Mouse (Mus musculus) forebrain, embryonic 12.5 days (tissue): ENCODE results near the gene Khdc4. TPM values are rescaled to one million over a fixed set of nuclear protein-coding genes. Genes with fewer than 3 reads are reported as not detected.

Source experiments
- ATAC-seq: fragments of 200-750 bp; cut with Nextera tagmentation; 2 replicates; pipeline ENCODE4 v1.8.0; 2017; ENCODE audit warnings: moderate TSS enrichment; ENCODE audit not compliant: low FRiP score
- H3K27ac ChIP-seq: fragments of 300-500 bp; sonication (generic); 2 replicates; pipeline ENCODE4 v1.5.1; 2016; ENCODE audit warnings: mild to moderate bottlenecking
- H3K27me3 ChIP-seq: fragments of 300-500 bp; sonication (generic); 2 replicates; pipeline ENCODE4 v1.6.1; 2016; ENCODE audit warnings: mild to moderate bottlenecking
- H3K36me3 ChIP-seq: fragments of 300-500 bp; sonication (generic); replicated peaks from 2 replicates; pipeline ENCODE4 v1.6.1; 2016; ENCODE audit warnings: mild to moderate bottlenecking
- H3K4me1 ChIP-seq: fragments of 300-500 bp; sonication (generic); 2 replicates; pipeline ENCODE4 v1.6.1; 2016
- H3K4me2 ChIP-seq: fragments of 300-500 bp; sonication (generic); 2 replicates; pipeline ENCODE4 v1.6.1; 2016; ENCODE audit warnings: mild to moderate bottlenecking, moderate library complexity
- H3K4me3 ChIP-seq: fragments of 300-500 bp; sonication (generic); replicated peaks from 2 replicates; pipeline ENCODE4 v1.5.1; 2016; ENCODE audit warnings: mild to moderate bottlenecking
- H3K9ac ChIP-seq: fragments of 300-500 bp; sonication (generic); 2 replicates; pipeline ENCODE4 v1.6.1; 2016; ENCODE audit warnings: mild to moderate bottlenecking
- H3K9me3 ChIP-seq: fragments of 300-500 bp; sonication (generic); 2 replicates; pipeline ENCODE4 v1.6.1; 2016
- WGBS: fragments of 180-500 bp; shearing (Covaris S2); methylation state at CpG from one replicate; pipeline ENCODE4 v1.1.7; 2016; 5-methylcytosine and 5-hydroxymethylcytosine counted together
- polyA plus RNA-seq: library from polyadenylated mRNA; unstranded; fragments of >200 nt; fragmentation: Nextera tagmentation; extraction: Ambion mirVana; gene quantifications from 2 replicates; pipeline ENCODE4 v1.2.1, GENCODE M21; 2016

The Khdc4 gene
- polyA plus RNA-seq, 1 experiment from 2014 or later = 118 TPM

- no peak overlapping the region for H3K4me3 ChIP-seq
- no peak overlapping the region for H3K9ac ChIP-seq
- H3K4me1 ChIP-seq = peaks cover 56% of the 10 kb centered on the region
- H3K9me3 ChIP-seq = no peaks in the 10 kb centered on the region
- H3K27ac ChIP-seq = no peak overlapping the region; the same call in 1 of the 2 replicates
- H3K27me3 ChIP-seq = no peaks in the 10 kb centered on the region
- H3K4me2 ChIP-seq = no peak overlapping the region
- no peak for ATAC-seq
- WGBS = 78% methylated on average over 3 of the region's 3 CpGs
- peaks cover 84% of the 10 kb centered on the region for H3K36me3 ChIP-seq
These were observed 69.9 kb downstream of the Khdc4 start for GRCm38 (mm10) chr3:88755541-88755940.

GRCm38 (mm10) chr3:88756276-88756675 lies 70.7 kb downstream of the Khdc4 start:
- H3K4me3 ChIP-seq = no peak overlapping the region
- ATAC-seq = peak; percentile 36; the same call in 1 of the 2 replicates

GRCm38 (mm10) chr3:88758045-88758500 lies 72.5 kb downstream of the Khdc4 start:
- WGBS = 7% methylated on average over 5 of the region's 5 CpGs
- Histone ChIP-seq H3K27ac (peak overlapping the region; percentile 94), H3K9ac (peak overlapping the region; percentile 51), H3K4me2 (peak overlapping the region; percentile 34), H3K4me1 (peaks cover 67% of the 10 kb centered on the region), H3K27me3 (no peaks in the 10 kb centered on the region), H3K9me3 (no peaks in the 10 kb centered on the region), H3K36me3 (peaks cover 84% of the 10 kb centered on the region), H3K4me3 (no peak overlapping the region)
- ATAC-seq = peak; percentile 91

More at GRCm38 (mm10) chr3:88756276-88756675, 70.7 kb downstream of the Khdc4 start:
- H3K27me3 ChIP-seq = no peaks in the 10 kb centered on the region
- peak overlapping the region; percentile 13; the same call in 1 of the 2 replicates for H3K4me2 ChIP-seq
- H3K9ac ChIP-seq = peak overlapping the region; percentile 29; the same call in 1 of the 2 replicates
- WGBS = 30% methylated on average over 4 of the region's 4 CpGs
- peaks cover 59% of the 10 kb centered on the region for H3K4me1 ChIP-seq
- H3K27ac ChIP-seq = peak overlapping the region; percentile 94
- H3K36me3 ChIP-seq = peaks cover 85% of the 10 kb centered on the region
- no peaks in the 10 kb centered on the region for H3K9me3 ChIP-seq

- Histone ChIP-seq H3K27me3 (no peaks in the 10 kb centered on the region), H3K4me2 (no peak overlapping the region), H3K9ac (no peak overlapping the region), H3K4me3 (no peak overlapping the region), H3K36me3 (peaks cover 74% of the 10 kb centered on the region), H3K4me1 (peaks cover 47% of the 10 kb centered on the region), H3K27ac (no peak overlapping the region), H3K9me3 (no peaks in the 10 kb centered on the region)
- no peak for ATAC-seq
- WGBS = 97% methylated on average over 19 of the region's 19 CpGs
These were observed 76.0 kb downstream of the Khdc4 start for GRCm38 (mm10) chr3:88761619-88762018.

GRCm38 (mm10) chr3:88762401-88762831 lies 76.8 kb downstream of the Khdc4 start:
- Histone ChIP-seq H3K27me3 (no peaks in the 10 kb centered on the region), H3K36me3 (peaks cover 68% of the 10 kb centered on the region), H3K9me3 (no peaks in the 10 kb centered on the region), H3K27ac (peak overlapping the region; percentile 56), H3K4me1 (peaks cover 39% of the 10 kb centered on the region), H3K4me2 (0 out of 2 replicates have a peak overlapping the region, but pooled peaks have one; percentile 6), H3K4me3 (no peak overlapping the region), H3K9ac (no peak overlapping the region)
- ATAC-seq = no peak
- 44% methylated on average over 6 of the region's 6 CpGs for WGBS

Other genes starting within 250 kb of the Khdc4 start
- 15.3 and 16.0 TPM in 2 replicates for gene Sema4a, start 224.6 kb upstream of the Khdc4 start, polyA plus RNA-seq
- gene Lmna, start 175.8 kb upstream of the Khdc4 start, polyA plus RNA-seq = 23.2 and 25.8 TPM in 2 replicates
- gene Mex3a, start 153.4 kb upstream of the Khdc4 start, polyA plus RNA-seq = 51.0 and 53.2 TPM in 2 replicates
- gene Rab25, start 137.5 kb upstream of the Khdc4 start, polyA plus RNA-seq = 0.82 and 1.2 TPM in 2 replicates
- gene Lamtor2, start 132.7 kb upstream of the Khdc4 start, polyA plus RNA-seq = 137 and 138 TPM in 2 replicates
- gene Ubqln4, start 132.0 kb upstream of the Khdc4 start, polyA plus RNA-seq = 64.1 and 64.4 TPM in 2 replicates
- 118 and 135 TPM in 2 replicates for gene Ssr2, start 109.9 kb upstream of the Khdc4 start, polyA plus RNA-seq
- gene Arhgef2, start 79.8 kb upstream of the Khdc4 start, polyA plus RNA-seq = 146 and 147 TPM in 2 replicates
- gene Rxfp4, start 32.7 kb upstream of the Khdc4 start, polyA plus RNA-seq = not detected in 2 replicates
- 38.2 and 40.9 TPM in 2 replicates for gene Rit1, start 31.0 kb downstream of the Khdc4 start, polyA plus RNA-seq
- 200 and 213 TPM in 2 replicates for gene Syt11, start 89.4 kb downstream of the Khdc4 start, polyA plus RNA-seq
- gene Gon4l, start 149.4 kb downstream of the Khdc4 start, polyA plus RNA-seq = 20.8 and 21.4 TPM in 2 replicates
- gene Msto1, start 228.2 kb downstream of the Khdc4 start, polyA plus RNA-seq = 43.9 and 44.7 TPM in 2 replicates